Comparison of ENCODE assay signal across 18 mouse cellular contexts in genomic region chr4:4304666-4305065, GRCm38 (mm10).
DNase-seq lines count a peak whose midpoint lies in the region; ATAC-seq lines count a peak whose summit lies in the region.
"Had no signal": no experiment of that assay in that cellular context is flagged by ENCODE, and none has a peak within 500 bp of the region (broad histone marks: within the 10 kb centered on the region; RNA-seq: fewer than 3 reads in every experiment).

No protein-coding gene starts in this region.

- no peaks in the 10 kb centered on the region for H3K4me1 ChIP-seq in heart, embryonic 10.5 days
- H3K4me1 ChIP-seq in midbrain, embryonic 13.5 days (replicated peaks) = no peaks in the 10 kb centered on the region
- H3K4me1 ChIP-seq: forebrain, embryonic 12.5 days; liver, embryonic 15.5 days had no signal

- no peak overlapping the region for H3K27ac ChIP-seq in heart, embryonic 10.5 days
- H3K27ac ChIP-seq in midbrain, embryonic 13.5 days = no peak overlapping the region
- H3K27ac ChIP-seq: forebrain, embryonic 12.5 days; heart, adult 2 months; hindbrain, postnatal 0 days; limb, embryonic 13.5 days; liver, embryonic 15.5 days had no signal

- no peaks in the 10 kb centered on the region for H3K27me3 ChIP-seq in heart, embryonic 10.5 days (ENCODE audit: insufficient read depth, poor library complexity, severe bottlenecking)
- no peaks in the 10 kb centered on the region for H3K27me3 ChIP-seq in midbrain, embryonic 13.5 days
- H3K27me3 ChIP-seq: CH12.LX; forebrain, embryonic 12.5 days; limb, embryonic 13.5 days; liver, embryonic 15.5 days had no signal

- H3K4me2 ChIP-seq in midbrain, embryonic 13.5 days (replicated peaks) = no peak overlapping the region
- H3K4me2 ChIP-seq: forebrain, embryonic 12.5 days; limb, embryonic 13.5 days; liver, embryonic 15.5 days had no signal

- peak; percentile 23 for DNase-seq in adrenal gland, postnatal 14 days
- no peak for DNase-seq in adrenal gland, adult 8-10 months
- DNase-seq in heart, adult 9 months (ENCODE audit: low spot score in 2 of 2) = peak; percentile 50 to 62
- no peak for DNase-seq in heart, embryonic 10.5 days (ENCODE audit: low spot score)
- peak; percentile 4 for DNase-seq in lung, postnatal 25 days (ENCODE audit: low spot score)
- no peak for DNase-seq in lung, postnatal 4 days
- DNase-seq in gastrocnemius, adult 8-10 months (ENCODE audit: low spot score in 2 of 2) = peak; percentile 11 to 15
- DNase-seq: cerebellum, adult 9-10 months; kidney, adult 18-20 months; lung, postnatal 10 days; thymus, postnatal 36 days had no signal

- no peaks in the 10 kb centered on the region for H3K36me3 ChIP-seq in heart, embryonic 10.5 days
- H3K36me3 ChIP-seq in midbrain, embryonic 13.5 days = no peaks in the 10 kb centered on the region
- H3K36me3 ChIP-seq: forebrain, embryonic 12.5 days; limb, embryonic 13.5 days; liver, embryonic 15.5 days had no signal

- no peaks in the 10 kb centered on the region for H3K9me3 ChIP-seq in heart, embryonic 10.5 days
- H3K9me3 ChIP-seq in midbrain, embryonic 13.5 days = no peaks in the 10 kb centered on the region
- H3K9me3 ChIP-seq: forebrain, embryonic 12.5 days; limb, embryonic 13.5 days; liver, embryonic 15.5 days had no signal

- 75% methylated on average over 1 of the region's 1 CpGs for WGBS in heart, embryonic 10.5 days
- WGBS in midbrain, embryonic 13.5 days = 84% methylated on average over 1 of the region's 1 CpGs

- H3K9ac ChIP-seq in midbrain, embryonic 13.5 days (replicated peaks) = no peak overlapping the region
- H3K9ac ChIP-seq: forebrain, embryonic 12.5 days; limb, embryonic 13.5 days; liver, embryonic 15.5 days had no signal

- ATAC-seq in midbrain, embryonic 13.5 days = no peak
- ATAC-seq: hindbrain, postnatal 0 days had no signal

- no peak overlapping the region for H3K4me3 ChIP-seq in heart, embryonic 10.5 days
- H3K4me3 ChIP-seq in midbrain, embryonic 13.5 days (replicated peaks) = no peak overlapping the region
- H3K4me3 ChIP-seq: forebrain, embryonic 12.5 days; heart, adult 2 months; limb, embryonic 13.5 days; liver, embryonic 15.5 days had no signal

Comparison
In these comparisons a context has a peak if more than half of its experiments do, and no peak if none do; other contexts are left out.
1. DNase-seq: peak in adrenal gland, postnatal 14 days (single experiment), heart, adult 9 months (2 of 2), lung, postnatal 25 days (single experiment) and gastrocnemius, adult 8-10 months (2 of 2); none in adrenal gland, adult 8-10 months (single experiment), heart, embryonic 10.5 days (single experiment) and lung, postnatal 4 days (0 of 2).